Mouse (Mus musculus) ES-E14 (cell line): ENCODE measurements around the gene Tmem88b. TPM values are rescaled to one million over a fixed set of nuclear protein-coding genes. Genes with fewer than 3 reads are reported as not detected.
A peak's percentile ranks its signal among the peaks of the same experiment; 100 is the strongest.

Experiments used
- DNase-seq: peaks from one replicate; pipeline ENCODE4 v3.0.0-alpha.2; 2013; ENCODE audit warnings: low read depth, low spot score
- H3K27ac ChIP-seq: 2 replicates; pipeline ENCODE4 v1.5.1; 2012; ENCODE audit warnings: low read depth, mild to moderate bottlenecking, low read length, moderate library complexity, mixed read lengths; ENCODE audit not compliant: poor library complexity, insufficient read depth, severe bottlenecking
- H3K36me3 ChIP-seq: 2 replicates; pipeline ENCODE4 v1.6.1; 2012; ENCODE audit warnings: mild to moderate bottlenecking, low read length, moderate library complexity, mixed read lengths; ENCODE audit not compliant: control insufficient read depth, poor library complexity, insufficient read depth, severe bottlenecking
- H3K4me1 ChIP-seq, 2 experiments: fragments of 150-350 bp in 1 of 2; sonication (generic) in 1 of 2; 2 replicates each; pipeline ENCODE4 v1.6.1; 2012; ENCODE audit warnings: low read length in 2 of 2, mild to moderate bottlenecking in 1 of 2, mixed read lengths in 1 of 2; ENCODE audit not compliant: control insufficient read depth in 2 of 2, insufficient read depth in 2 of 2, poor library complexity in 1 of 2
- H3K4me3 ChIP-seq, 2 experiments: fragments of 150-350 bp in 1 of 2; sonication (generic) in 1 of 2; 2 replicates each; pipeline ENCODE4 v1.5.1; 2012; ENCODE audit warnings: low read length in 2 of 2, low read depth in 1 of 2, mild to moderate bottlenecking in 1 of 2, mixed read lengths in 1 of 2; ENCODE audit not compliant: insufficient read depth in 1 of 2, poor library complexity in 1 of 2, severe bottlenecking in 1 of 2
- H3K9ac ChIP-seq: 2 replicates; pipeline ENCODE4 v1.6.1; 2012; ENCODE audit warnings: low read depth, mild to moderate bottlenecking, low read length, mixed read lengths; ENCODE audit not compliant: poor library complexity, insufficient read depth, severe bottlenecking
- H3K9me3 ChIP-seq: fragments of 150-350 bp; sonication (generic); 2 replicates; pipeline ENCODE4 v1.6.1; 2012; ENCODE audit warnings: low read depth, mild to moderate bottlenecking, low read length; ENCODE audit not compliant: control insufficient read depth, insufficient read depth
- CHD2 ChIP-seq: IDR thresholded peaks from 2 replicates; pipeline ENCODE4 v1.6.1; 2014; ENCODE audit warnings: mild to moderate bottlenecking, low read depth, low read length, inconsistent platforms
- HCFC1 ChIP-seq: IDR thresholded peaks from 2 replicates; pipeline ENCODE4 v1.6.1; 2012; ENCODE audit warnings: low read length, inconsistent platforms, borderline replicate concordance; ENCODE audit not compliant: insufficient read depth
- MAFK ChIP-seq: IDR thresholded peaks from 2 replicates; pipeline ENCODE4 v1.6.1; 2014; ENCODE audit warnings: mild to moderate bottlenecking, low read depth, low read length, inconsistent platforms; ENCODE audit not compliant: insufficient read depth
- ZC3H11A ChIP-seq: IDR thresholded peaks from 2 replicates; pipeline ENCODE4 v1.6.1; 2012; ENCODE audit warnings: low read depth, mild to moderate bottlenecking, inconsistent platforms, low read length, borderline replicate concordance
- ZNF384 ChIP-seq: IDR thresholded peaks from 2 replicates; pipeline ENCODE4 v1.6.1; 2012; ENCODE audit warnings: low read depth, low read length, inconsistent platforms
- in situ Hi-C, 2 experiments: fragments of 600-800 bp; cut with MboI; formaldehyde crosslinking; loops; one replicate each; pipeline ENCODE4 v1.15.1; 2025; ENCODE audit warnings: low sequenced_read_pairs in 2 of 2, inconsistent platforms in 1 of 2; ENCODE audit not compliant: unreplicated experiment in 2 of 2
- total RNA-seq: library from RNA; depleted of rRNA; stranded (reverse); fragments of 300-350 nt; gene quantifications from 2 replicates; pipeline ENCODE4 v1.2.3, GENCODE M21; 2012

The Tmem88b gene
- total RNA-seq, 1 experiment, result 0.09 TPM

GRCm38 (mm10) chr4:155761356-155762099, 24.1 kb downstream of the Tmem88b start:
- TF ChIP-seq CHD2 (no peak), MAFK (no peak), ZNF384 (no peak), ZC3H11A (no peak), HCFC1 (no peak)
- Histone ChIP-seq H3K4me1 (peaks cover 2 to 3% of the 10 kb centered on the region in 2 experiments; a peak in 3 of 4 replicates), H3K36me3 (peaks cover 10% of the 10 kb centered on the region), H3K9ac (peak overlapping the region; percentile 78), H3K9me3 (no peaks in the 10 kb centered on the region), H3K27ac (no peak overlapping the region), H3K4me3 (peak overlapping the region; percentile 76 to 88)
- in situ Hi-C loops, result no loop called here
- no peak for DNase-seq

GRCm38 (mm10) chr4:155760613-155761355, 24.9 kb downstream of the Tmem88b start, which contains the start of gene Atad3a:
Atad3a (minus strand) TSS chr4:155761093.
- TF ChIP-seq ZC3H11A, result no peak
- TF ChIP-seq MAFK, result no peak
- TF ChIP-seq CHD2, result 0 out of 2 replicates have a peak, but pooled peaks have one; percentile 29
- peak; percentile 52; the same call in 1 of the 2 replicates for TF ChIP-seq HCFC1
- TF ChIP-seq ZNF384, result peak; percentile 98
- H3K9me3 ChIP-seq, result no peaks in the 10 kb centered on the region
- peaks cover 2 to 3% of the 10 kb centered on the region in 2 experiments; a peak in 3 of 4 replicates for H3K4me1 ChIP-seq

GRCm38 (mm10) chr4:155759862-155760612, 25.6 kb downstream of the Tmem88b start:
- DNase-seq, result no peak
- Histone ChIP-seq H3K36me3 (peaks cover 20% of the 10 kb centered on the region), H3K4me3 (peak overlapping the region; percentile 76 to 88), H3K9me3 (no peaks in the 10 kb centered on the region), H3K9ac (peak overlapping the region; percentile 93), H3K4me1 (peaks cover 2 to 3% of the 10 kb centered on the region in 2 experiments; a peak in 3 of 4 replicates), H3K27ac (no peak overlapping the region)
- TF ChIP-seq MAFK (no peak), CHD2 (no peak), HCFC1 (no peak), ZNF384 (no peak), ZC3H11A (no peak)
- in situ Hi-C loops, result no loop called here

More at GRCm38 (mm10) chr4:155760613-155761355, 24.9 kb downstream of the Tmem88b start, which contains the start of gene Atad3a:
- peak; percentile 90 for DNase-seq
- in situ Hi-C loops, result no loop called here
- Histone ChIP-seq H3K27ac (peak within 1 kb of the TSS; percentile 35; the same call in 1 of the 2 replicates), H3K9ac (peak within 1 kb of the TSS; percentile 93), H3K36me3 (peaks cover 13% of the 10 kb centered on the region), H3K4me3 (peak within 1 kb of the TSS; percentile 76 to 88)

GRCm38 (mm10) chr4:155757011-155757410, 28.7 kb downstream of the Tmem88b start:
- H3K36me3 ChIP-seq, result peaks cover 38% of the 10 kb centered on the region
- in situ Hi-C loops, result no loop called here

More at GRCm38 (mm10) chr4:155757011-155757410, 28.7 kb downstream of the Tmem88b start:
- no peak overlapping the region for H3K4me3 ChIP-seq
- no peak overlapping the region for H3K27ac ChIP-seq
- H3K9me3 ChIP-seq, result no peaks in the 10 kb centered on the region
- no peak for TF ChIP-seq ZC3H11A
- DNase-seq, result no peak
- H3K9ac ChIP-seq, result no peak overlapping the region
- peaks cover 2 to 3% of the 10 kb centered on the region in 2 experiments; a peak in 2 of 4 replicates for H3K4me1 ChIP-seq
